Mouse (Mus musculus) kidney, adult 18-20 months (tissue): ENCODE results near the gene Zfp618.
A peak's percentile ranks its signal among the peaks of the same experiment; 100 is the strongest.

ENCODE experiments used
- DNase-seq: peaks from one replicate; pipeline ENCODE4 v3.0.0; 2021

The Zfp618 gene

GRCm38 (mm10) chr4:62965497-62966302, at the start of gene Zfp618:
Gene Zfp618 (plus strand): TSS chr4:62965573.
- DNase-seq = no peak

GRCm38 (mm10) chr4:62917056-62917455, 48.3 kb upstream of the Zfp618 start:
- no peak for DNase-seq

GRCm38 (mm10) chr4:62933798-62934197, 31.6 kb upstream of the Zfp618 start:
- DNase-seq = peak; percentile 4

GRCm38 (mm10) chr4:62935589-62936218, 29.7 kb upstream of the Zfp618 start:
- no peak for DNase-seq

GRCm38 (mm10) chr4:62941961-62942892, 23.1 kb upstream of the Zfp618 start:
- no peak for DNase-seq

- DNase-seq = peak; percentile 45
Measured at GRCm38 (mm10) chr4:62944326-62944879, 21.0 kb upstream of the Zfp618 start.

GRCm38 (mm10) chr4:62963806-62964205, 1.6 kb upstream of the Zfp618 start:
- no peak for DNase-seq

GRCm38 (mm10) chr4:62964844-62965496, 403 bp upstream of the Zfp618 start:
- no peak for DNase-seq

GRCm38 (mm10) chr4:62969526-62969925, 4.2 kb downstream of the Zfp618 start:
- DNase-seq = no peak

- DNase-seq = no peak
Measured at GRCm38 (mm10) chr4:62971991-62972390, 6.6 kb downstream of the Zfp618 start.

- no peak for DNase-seq
Measured at GRCm38 (mm10) chr4:62973086-62973485, 7.7 kb downstream of the Zfp618 start.

GRCm38 (mm10) chr4:62974901-62975300, 9.5 kb downstream of the Zfp618 start:
- no peak for DNase-seq

- DNase-seq = no peak
Measured at GRCm38 (mm10) chr4:62975541-62975940, 10.2 kb downstream of the Zfp618 start.

- peak; percentile 34 for DNase-seq
Measured at GRCm38 (mm10) chr4:62977454-62977853, 12.1 kb downstream of the Zfp618 start.

- peak; percentile 6 for DNase-seq
Measured at GRCm38 (mm10) chr4:62978501-62978911, 13.1 kb downstream of the Zfp618 start.

- no peak for DNase-seq
Measured at GRCm38 (mm10) chr4:62981572-62981971, 16.2 kb downstream of the Zfp618 start.

- no peak for DNase-seq
Measured at GRCm38 (mm10) chr4:62983556-62983955, 18.2 kb downstream of the Zfp618 start.

- no peak for DNase-seq
Measured at GRCm38 (mm10) chr4:62991336-62991735, 26.0 kb downstream of the Zfp618 start.

- DNase-seq = no peak
Measured at GRCm38 (mm10) chr4:62993190-62993589, 27.8 kb downstream of the Zfp618 start.

- DNase-seq = no peak
Measured at GRCm38 (mm10) chr4:62997606-62998005, 32.2 kb downstream of the Zfp618 start.

GRCm38 (mm10) chr4:62998431-62998835, 33.1 kb downstream of the Zfp618 start:
- peak; percentile 44 for DNase-seq

GRCm38 (mm10) chr4:62998908-62999307, 33.5 kb downstream of the Zfp618 start:
- DNase-seq = peak; percentile 34
